Mouse (Mus musculus): Measurements from ENCODE around the gene Brd2.

DNA sequence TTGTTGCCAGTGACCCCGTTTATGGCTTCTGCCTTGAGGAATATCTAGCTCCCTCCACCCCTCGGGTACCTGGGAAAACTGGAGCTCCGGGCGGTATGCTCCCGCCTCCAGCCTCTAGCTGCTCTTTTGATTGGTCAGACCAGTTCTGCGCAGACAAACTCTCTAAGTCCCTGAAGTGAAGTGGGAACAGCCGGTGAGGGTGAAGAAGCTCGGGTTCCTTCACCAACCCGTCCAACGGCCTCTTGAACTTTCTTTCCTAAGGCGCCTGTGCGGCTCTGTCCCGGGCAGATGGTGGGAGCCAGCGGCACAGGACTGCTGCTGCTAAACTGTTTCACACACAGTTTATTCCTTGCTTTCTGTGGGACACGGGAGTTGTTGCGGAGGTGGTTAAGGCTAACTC lies 17.0 kb upstream of the Brd2 start:
- TF ChIP-seq POLR2A (IDR thresholded peaks at IDR 0.05; ENCODE audit: control insufficient read depth, extremely low read depth, insufficient read depth, low read length, poor library complexity) (no peak), CTCF (IDR thresholded peaks at IDR 0.05; ENCODE audit: borderline replicate concordance, control insufficient read depth, extremely low read depth, insufficient read depth, low read length, poor library complexity) (no peak)

Data from thymus, adult 2 months (tissue).